Mouse (Mus musculus) ES-Bruce4 (cell line): ENCODE data around the gene Dner.

Experiments used
- CTCF ChIP-seq: IDR thresholded peaks from one replicate; pipeline ENCODE4 v1.8.1; 2011; ENCODE audit warnings: low read depth, low read length
- EP300 ChIP-seq: IDR thresholded peaks from 2 replicates; pipeline ENCODE4 v1.6.1; 2011; ENCODE audit warnings: low read depth, low read length; ENCODE audit not compliant: insufficient read depth
- POLR2A ChIP-seq: IDR thresholded peaks from one replicate; pipeline ENCODE4 v1.8.1; 2011; ENCODE audit warnings: low read length; ENCODE audit not compliant: insufficient read depth

DNA sequence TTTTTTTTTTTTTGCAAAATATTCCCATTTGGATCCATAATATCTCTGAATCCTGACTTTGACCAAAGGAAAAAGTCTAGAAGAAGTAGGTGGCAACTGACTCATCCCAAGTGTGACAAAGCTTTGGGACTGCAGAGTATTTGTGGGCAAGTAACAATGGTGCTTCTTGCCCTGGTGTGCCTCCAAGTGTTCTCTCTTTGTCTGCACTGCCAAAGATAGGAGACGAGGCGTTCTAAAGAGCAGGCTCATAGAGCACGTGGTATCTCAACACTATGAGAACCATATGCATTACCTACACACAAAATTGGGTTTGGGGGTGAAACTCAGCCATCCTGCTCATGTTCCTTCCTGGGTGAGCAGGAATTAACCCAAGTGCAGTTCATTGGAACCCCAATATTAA, 221.7 kb downstream of the Dner start:
- no peak for TF ChIP-seq POLR2A
- no peak for TF ChIP-seq CTCF
- TF ChIP-seq EP300: no peak
